Mouse (Mus musculus): Measurements from ENCODE around the gene Bola3.
"Not testable (repeated sequence)": the region's sequence is repeated elsewhere in the genome, so short reads cannot be mapped to it uniquely, and the experiment has no call there.

The Bola3 gene

GRCm38 (mm10) chr6:83348873-83349272 is at the start of gene Bola3:
Gene Bola3 (plus strand): TSS chr6:83349147.
- DNase-seq (ENCODE audit: low read depth, low spot score) = no peak

GRCm38 (mm10) chr6:83300447-83301229 is 48.3 kb upstream of the Bola3 start:
- no peak for DNase-seq (ENCODE audit: low read depth, low spot score)

GRCm38 (mm10) chr6:83301294-83301693 is 47.7 kb upstream of the Bola3 start:
- DNase-seq (ENCODE audit: low read depth, low spot score) = no peak

GRCm38 (mm10) chr6:83302264-83302663 is 46.7 kb upstream of the Bola3 start:
- DNase-seq (ENCODE audit: low read depth, low spot score) = no peak

GRCm38 (mm10) chr6:83309017-83309416 is 39.9 kb upstream of the Bola3 start:
- DNase-seq (ENCODE audit: low read depth, low spot score) = no peak

GRCm38 (mm10) chr6:83311206-83311605 is 37.7 kb upstream of the Bola3 start:
- no peak for DNase-seq (ENCODE audit: low read depth, low spot score)

GRCm38 (mm10) chr6:83312021-83312420 is 36.9 kb upstream of the Bola3 start:
- no peak for DNase-seq (ENCODE audit: low read depth, low spot score)

GRCm38 (mm10) chr6:83312514-83312913 is 36.4 kb upstream of the Bola3 start:
- DNase-seq (ENCODE audit: low read depth, low spot score) = no peak

- DNase-seq (ENCODE audit: low read depth, low spot score) = no peak
Measured at GRCm38 (mm10) chr6:83315293-83315692, 33.7 kb upstream of the Bola3 start.

GRCm38 (mm10) chr6:83316022-83316421 is 32.9 kb upstream of the Bola3 start:
- no peak for DNase-seq (ENCODE audit: low read depth, low spot score)

GRCm38 (mm10) chr6:83317108-83317741 is 31.7 kb upstream of the Bola3 start:
- DNase-seq (ENCODE audit: low read depth, low spot score) = peak; percentile 71

GRCm38 (mm10) chr6:83321927-83322326 is 27.0 kb upstream of the Bola3 start:
- no peak for DNase-seq (ENCODE audit: low read depth, low spot score)

GRCm38 (mm10) chr6:83322794-83323193 is 26.2 kb upstream of the Bola3 start:
- DNase-seq (ENCODE audit: low read depth, low spot score) = no peak

GRCm38 (mm10) chr6:83323652-83324419 is 25.1 kb upstream of the Bola3 start:
- no peak for DNase-seq (ENCODE audit: low read depth, low spot score)

- peak; percentile 85 for DNase-seq (ENCODE audit: low read depth, low spot score)
Measured at GRCm38 (mm10) chr6:83325525-83326393, 23.2 kb upstream of the Bola3 start, which contains the start of the genes Mthfd2 and Mob1a. Gene Mthfd2 (minus strand): TSS chr6:83325908. Gene Mob1a (plus strand): TSS chr6:83326016.

GRCm38 (mm10) chr6:83326394-83326736 is 22.6 kb upstream of the Bola3 start:
- DNase-seq (ENCODE audit: low read depth, low spot score) = no peak

GRCm38 (mm10) chr6:83326761-83327160 is 22.2 kb upstream of the Bola3 start:
- DNase-seq (ENCODE audit: low read depth, low spot score) = no peak

- DNase-seq (ENCODE audit: low read depth, low spot score) = no peak
Measured at GRCm38 (mm10) chr6:83327591-83328190, 21.3 kb upstream of the Bola3 start.

- DNase-seq (ENCODE audit: low read depth, low spot score) = no peak
Measured at GRCm38 (mm10) chr6:83341387-83341786, 7.6 kb upstream of the Bola3 start.

GRCm38 (mm10) chr6:83342957-83343356 is 6.0 kb upstream of the Bola3 start:
- no peak for DNase-seq (ENCODE audit: low read depth, low spot score)

- DNase-seq (ENCODE audit: low read depth, low spot score) = not testable (repeated sequence)
Measured at GRCm38 (mm10) chr6:83345285-83345684, 3.7 kb upstream of the Bola3 start.
